Mouse (Mus musculus): ENCODE results near the gene Scn4a. TPM values are rescaled to one million over a fixed set of nuclear protein-coding genes. Genes with fewer than 3 reads are reported as not detected.

Scn4a gene
- polyA plus RNA-seq, 1 experiment from 2014 or later: not detected

DNA sequence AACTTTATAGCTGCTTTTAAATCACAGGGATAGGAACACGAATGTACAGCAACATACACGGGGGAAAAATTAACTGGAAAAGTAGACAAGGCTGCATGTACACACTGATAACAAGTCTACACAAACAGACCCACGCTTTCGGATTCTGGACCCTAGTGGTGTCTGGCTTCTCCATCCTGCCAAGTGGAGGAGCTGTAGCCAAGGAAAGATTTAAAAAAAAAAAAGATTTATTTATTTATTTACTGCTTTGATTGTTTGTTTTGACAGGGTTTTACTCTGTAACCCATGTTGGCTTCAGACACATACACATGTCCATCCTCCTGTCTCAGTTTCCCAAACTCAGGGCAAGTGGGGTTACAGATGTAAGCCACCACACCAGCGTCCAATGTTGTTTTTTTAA, 45.7 kb downstream of the Scn4a start:
- Histone ChIP-seq H3K4me1 (no peaks in the 10 kb centered on the region), H3K27ac (no peak overlapping the region), H3K9me3 (replicated peaks) (no peaks in the 10 kb centered on the region), H3K4me3 (no peak overlapping the region), H3K4me2 (no peak overlapping the region), H3K27me3 (no peaks in the 10 kb centered on the region), H3K9ac (no peak overlapping the region), H3K36me3 (ENCODE audit: poor library complexity, severe bottlenecking) (no peaks in the 10 kb centered on the region)
- WGBS: 81% methylated on average over 5 of the region's 5 CpGs
- ATAC-seq: no peak

DNA sequence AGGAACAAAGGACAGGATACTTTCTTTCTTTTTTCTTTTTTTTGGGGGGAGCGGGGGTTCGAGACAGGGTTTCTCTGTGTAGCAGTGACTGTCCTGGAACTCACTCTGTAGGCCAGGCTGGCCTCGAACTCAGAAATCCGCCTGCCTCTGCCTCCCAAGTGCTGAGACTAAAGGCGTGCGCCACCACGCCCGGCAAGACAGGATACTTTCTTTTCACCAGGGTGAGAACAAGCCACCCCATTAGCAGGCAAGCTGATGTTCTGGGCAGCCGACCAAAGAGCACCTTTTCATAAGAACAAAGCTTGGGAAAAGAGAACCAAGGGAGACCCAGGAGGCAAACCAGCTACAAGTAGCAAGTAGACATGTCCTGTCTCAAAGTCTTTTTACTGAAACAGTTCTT, 46.3 kb downstream of the Scn4a start:
- Histone ChIP-seq H3K9ac (no peak overlapping the region), H3K27ac (no peak overlapping the region), H3K4me3 (no peak overlapping the region), H3K4me2 (no peak overlapping the region), H3K4me1 (no peaks in the 10 kb centered on the region), H3K9me3 (replicated peaks) (no peaks in the 10 kb centered on the region), H3K36me3 (ENCODE audit: poor library complexity, severe bottlenecking) (no peaks in the 10 kb centered on the region), H3K27me3 (no peaks in the 10 kb centered on the region)
- WGBS: 77% methylated on average over 9 of the region's 9 CpGs
- no peak for ATAC-seq

DNA sequence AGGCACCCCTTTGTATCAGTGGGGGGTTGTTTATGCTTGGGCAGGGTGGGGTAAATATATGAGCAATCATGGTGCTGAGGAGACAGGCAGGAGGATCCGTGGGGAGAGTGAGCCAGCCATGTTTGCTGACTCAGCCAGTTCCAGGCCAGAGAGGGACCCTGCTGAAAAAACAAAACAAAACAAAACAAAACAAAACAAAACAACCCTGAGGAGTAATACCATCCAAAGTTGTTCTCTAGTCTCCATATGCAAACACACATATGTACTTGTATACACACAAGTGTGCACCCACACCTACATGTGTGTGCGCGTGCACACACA, 47.1 kb downstream of the Scn4a start:
- H3K9ac ChIP-seq: no peak overlapping the region
- H3K27me3 ChIP-seq: no peaks in the 10 kb centered on the region
- 92% methylated on average over 3 of the region's 3 CpGs for WGBS
- ATAC-seq: no peak
- no peaks in the 10 kb centered on the region for H3K36me3 ChIP-seq (ENCODE audit: poor library complexity, severe bottlenecking)
- H3K27ac ChIP-seq: no peak overlapping the region
- no peak overlapping the region for H3K4me2 ChIP-seq
- no peak overlapping the region for H3K4me3 ChIP-seq
- no peaks in the 10 kb centered on the region for H3K4me1 ChIP-seq
- no peaks in the 10 kb centered on the region for H3K9me3 ChIP-seq (replicated peaks)

DNA sequence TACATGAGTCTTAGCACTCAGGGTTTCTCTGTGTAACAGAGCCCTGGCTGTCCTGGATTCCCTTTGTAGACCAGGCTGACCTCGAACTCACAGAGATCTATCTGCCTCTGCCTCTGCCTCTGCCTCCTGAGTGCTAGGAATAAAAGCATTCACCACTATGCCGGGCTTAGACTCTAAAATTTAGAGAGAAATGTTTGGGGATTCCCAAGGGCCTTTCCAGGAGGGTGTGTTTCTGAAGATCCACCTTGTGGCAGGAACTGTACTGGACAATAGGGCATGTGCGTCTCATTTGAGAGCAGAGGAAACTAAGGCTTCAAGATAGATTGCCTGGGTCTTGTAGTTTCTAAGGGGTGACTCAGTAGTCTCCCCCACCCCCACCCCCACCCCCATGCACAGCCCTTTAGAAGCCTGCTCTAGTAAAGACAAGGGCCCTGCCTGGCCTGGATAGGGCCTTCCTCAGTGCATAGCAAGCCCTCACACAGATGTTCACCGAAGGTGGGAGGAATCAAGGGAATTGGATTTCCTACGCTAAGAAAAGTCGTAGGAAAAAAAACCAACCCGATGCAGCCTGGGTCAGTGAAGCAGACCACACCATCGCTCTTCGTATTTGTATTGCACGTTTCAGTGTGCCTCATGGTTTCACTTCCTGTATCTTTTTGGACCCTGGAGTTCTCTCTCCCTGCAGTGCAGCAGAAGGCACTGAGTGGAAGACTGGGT, 47.6 kb downstream of the Scn4a start:
- no peak overlapping the region for H3K4me3 ChIP-seq
- 86% methylated on average over 10 of the region's 10 CpGs for WGBS
- H3K4me1 ChIP-seq: no peaks in the 10 kb centered on the region
- no peaks in the 10 kb centered on the region for H3K36me3 ChIP-seq (ENCODE audit: poor library complexity, severe bottlenecking)
- no peaks in the 10 kb centered on the region for H3K9me3 ChIP-seq (replicated peaks)
- H3K4me2 ChIP-seq: no peak overlapping the region
- no peak for ATAC-seq
- H3K27me3 ChIP-seq: no peaks in the 10 kb centered on the region
- H3K9ac ChIP-seq: no peak overlapping the region
- H3K27ac ChIP-seq: no peak overlapping the region

DNA sequence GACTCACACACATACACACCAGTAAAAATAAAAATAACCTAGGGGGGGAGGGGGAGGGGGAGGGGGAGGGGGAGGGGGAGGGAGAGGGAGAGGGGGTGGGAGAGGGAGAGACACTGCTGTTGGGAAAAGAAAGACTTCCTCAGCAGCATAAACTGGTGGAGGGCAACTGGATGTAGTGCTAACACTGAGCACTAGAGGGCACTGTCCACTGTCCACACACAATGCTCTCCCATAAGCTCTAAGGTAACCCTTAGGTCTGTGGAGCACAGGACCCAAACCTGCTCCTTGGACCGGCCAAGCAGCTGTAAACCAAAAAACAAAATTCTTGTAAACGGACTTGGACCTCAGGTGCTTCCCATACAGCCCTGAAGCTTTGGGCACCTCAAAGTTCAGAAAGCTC, 50.5 kb downstream of the Scn4a start:
- H3K4me1 ChIP-seq: no peaks in the 10 kb centered on the region
- 0 out of 2 replicates have a peak, but pooled peaks have one; percentile 53 for ATAC-seq

DNA sequence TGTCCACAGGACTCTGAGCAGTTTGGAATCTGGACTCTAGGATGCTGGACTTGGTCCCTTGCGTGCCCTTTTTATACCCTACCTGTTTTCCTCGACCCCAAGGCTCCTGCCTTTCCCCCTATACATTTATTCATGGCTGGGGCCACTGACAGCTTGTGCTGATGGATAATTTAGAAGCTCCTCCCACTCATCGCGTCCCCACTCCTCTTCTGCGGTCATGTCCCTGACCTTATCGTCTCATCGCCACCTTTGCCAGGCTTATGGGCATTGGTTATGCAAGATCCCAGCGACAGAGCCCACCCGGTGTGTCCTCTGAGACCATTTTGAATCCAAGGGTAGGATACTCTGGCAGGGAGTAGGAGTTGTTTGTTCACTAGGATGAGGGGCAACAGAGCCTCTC, 51.3 kb downstream of the Scn4a start, which contains the start of gene Gh:
TSS of gene Gh (minus strand) at position 101 of the 400 bp plus-strand sequence.
- Histone ChIP-seq H3K4me2 (no peak within 1 kb of the TSS), H3K4me3 (no peak within 1 kb of the TSS), H3K27me3 (no peaks in the 10 kb centered on the region), H3K9ac (no peak within 1 kb of the TSS), H3K9me3 (replicated peaks) (no peaks in the 10 kb centered on the region), H3K27ac (no peak within 1 kb of the TSS), H3K4me1 (no peaks in the 10 kb centered on the region), H3K36me3 (ENCODE audit: poor library complexity, severe bottlenecking) (no peaks in the 10 kb centered on the region)
- WGBS: 87% methylated on average over 9 of the region's 9 CpGs
- no peak for ATAC-seq

More for the DNA sequence above, 50.5 kb downstream of the Scn4a start:
- H3K9me3 ChIP-seq (replicated peaks): no peaks in the 10 kb centered on the region
- no peaks in the 10 kb centered on the region for H3K36me3 ChIP-seq (ENCODE audit: poor library complexity, severe bottlenecking)
- H3K27me3 ChIP-seq: no peaks in the 10 kb centered on the region
- no peak overlapping the region for H3K4me2 ChIP-seq
- H3K27ac ChIP-seq: no peak overlapping the region
- H3K4me3 ChIP-seq: no peak overlapping the region
- 21% methylated on average over 2 of the region's 2 CpGs for WGBS
- no peak overlapping the region for H3K9ac ChIP-seq

DNA sequence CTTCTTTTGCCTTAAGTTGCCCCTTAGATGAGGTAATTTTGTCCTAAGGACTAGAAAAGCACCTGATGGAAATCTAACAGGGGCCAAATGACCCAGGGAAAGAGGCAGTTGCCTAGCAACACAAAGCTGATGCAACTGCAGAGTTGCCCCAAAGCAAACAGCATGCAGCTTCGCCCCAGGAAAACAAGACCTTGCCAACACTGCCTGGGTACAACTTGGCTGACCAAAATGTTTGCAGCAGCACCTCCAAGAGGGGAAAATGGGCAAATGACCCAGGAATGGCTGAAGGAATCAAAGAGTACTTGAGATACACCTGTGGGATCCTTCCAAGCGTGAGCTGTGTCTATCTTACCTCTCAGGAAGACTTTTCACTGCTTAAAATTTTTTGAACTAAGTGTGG, 61.2 kb downstream of the Scn4a start:
- ATAC-seq: no peak
- no peak overlapping the region for H3K9ac ChIP-seq
- H3K9me3 ChIP-seq (replicated peaks): no peaks in the 10 kb centered on the region
- no peak overlapping the region for H3K27ac ChIP-seq
- 83% methylated on average over 2 of the region's 2 CpGs for WGBS
- H3K4me2 ChIP-seq: no peak overlapping the region
- no peaks in the 10 kb centered on the region for H3K36me3 ChIP-seq (ENCODE audit: poor library complexity, severe bottlenecking)
- no peak overlapping the region for H3K4me3 ChIP-seq
- peaks cover 6% of the 10 kb centered on the region for H3K4me1 ChIP-seq
- no peaks in the 10 kb centered on the region for H3K27me3 ChIP-seq

DNA sequence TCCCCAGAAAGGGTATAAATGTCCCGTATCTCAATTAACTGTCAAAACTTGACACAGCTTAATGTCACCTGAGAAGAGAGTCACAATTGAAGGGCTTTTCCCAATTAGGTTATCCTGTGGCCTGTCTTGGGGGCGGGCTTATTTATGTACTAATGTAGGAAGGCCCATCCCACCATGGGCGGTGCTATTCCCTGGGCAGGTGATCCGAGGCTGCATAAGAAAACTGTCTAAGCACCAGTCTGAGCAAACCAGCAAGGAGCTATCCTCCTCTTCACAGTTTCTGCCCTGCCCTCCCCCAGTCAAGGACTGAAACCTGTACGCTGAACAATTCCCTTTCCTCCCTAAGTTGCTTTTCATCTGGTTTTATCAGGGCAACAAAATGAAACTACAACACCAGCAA, 62.7 kb downstream of the Scn4a start:
- Histone ChIP-seq H3K27ac (no peak overlapping the region), H3K36me3 (ENCODE audit: poor library complexity, severe bottlenecking) (no peaks in the 10 kb centered on the region), H3K9me3 (replicated peaks) (no peaks in the 10 kb centered on the region), H3K4me1 (peaks cover 9% of the 10 kb centered on the region), H3K4me2 (no peak overlapping the region), H3K9ac (no peak overlapping the region), H3K4me3 (no peak overlapping the region), H3K27me3 (no peaks in the 10 kb centered on the region)
- ATAC-seq: no peak
- 89% methylated on average over 5 of the region's 5 CpGs for WGBS

DNA sequence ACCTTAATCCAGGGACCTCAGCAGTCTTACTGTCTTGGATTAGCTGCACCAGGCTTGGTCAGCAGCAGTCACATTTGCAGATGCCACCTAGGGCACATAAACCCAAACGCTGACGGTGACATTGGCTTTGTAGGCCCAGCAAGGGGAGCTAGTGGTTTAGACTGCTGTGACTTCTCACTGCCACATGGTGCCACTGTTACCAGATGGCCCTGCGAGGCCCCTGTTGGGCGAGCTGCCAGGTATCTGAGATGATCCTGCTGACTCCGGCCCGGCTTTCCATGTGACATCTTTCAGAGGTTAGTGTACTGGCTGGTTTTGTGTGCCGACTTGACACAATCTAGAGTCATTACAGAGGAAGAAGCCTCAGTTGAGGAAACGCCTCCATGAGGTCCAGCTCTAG, 63.7 kb downstream of the Scn4a start:
- 65% methylated on average over 8 of the region's 8 CpGs for WGBS
- ATAC-seq: no peak

DNA sequence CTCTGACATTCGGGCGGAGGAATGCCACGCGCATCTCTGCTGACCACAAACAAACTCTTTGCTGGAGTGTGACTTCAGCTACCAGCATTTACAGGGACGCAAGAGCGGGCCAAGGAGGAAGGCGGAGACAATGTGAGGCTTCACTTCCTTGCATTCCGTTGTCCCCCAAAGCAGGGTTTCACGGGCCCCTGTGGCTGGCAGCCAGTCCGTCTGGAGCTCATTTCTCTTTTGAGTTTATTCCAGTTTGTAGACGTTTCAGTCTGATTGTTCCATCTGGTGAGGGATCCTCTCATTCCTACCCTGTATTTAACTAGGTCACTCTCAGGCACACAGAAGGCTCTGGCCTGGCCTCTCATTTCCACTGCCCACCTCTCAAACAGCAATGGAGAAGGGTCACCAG, 66.1 kb downstream of the Scn4a start:
- Histone ChIP-seq H3K4me3 (no peak overlapping the region), H3K36me3 (ENCODE audit: poor library complexity, severe bottlenecking) (no peaks in the 10 kb centered on the region), H3K27ac (no peak overlapping the region), H3K27me3 (no peaks in the 10 kb centered on the region), H3K4me2 (no peak overlapping the region), H3K9me3 (replicated peaks) (no peaks in the 10 kb centered on the region), H3K9ac (0 out of 2 replicates have a peak overlapping the region, but pooled peaks have one; percentile 21), H3K4me1 (peaks cover 9% of the 10 kb centered on the region)
- WGBS: 68% methylated on average over 11 of the region's 11 CpGs
- ATAC-seq: no peak

More for the DNA sequence above, 63.7 kb downstream of the Scn4a start:
- Histone ChIP-seq H3K36me3 (ENCODE audit: poor library complexity, severe bottlenecking) (no peaks in the 10 kb centered on the region), H3K9me3 (replicated peaks) (no peaks in the 10 kb centered on the region), H3K27ac (no peak overlapping the region), H3K9ac (no peak overlapping the region), H3K4me2 (no peak overlapping the region), H3K27me3 (no peaks in the 10 kb centered on the region), H3K4me3 (no peak overlapping the region), H3K4me1 (peaks cover 9% of the 10 kb centered on the region)

DNA sequence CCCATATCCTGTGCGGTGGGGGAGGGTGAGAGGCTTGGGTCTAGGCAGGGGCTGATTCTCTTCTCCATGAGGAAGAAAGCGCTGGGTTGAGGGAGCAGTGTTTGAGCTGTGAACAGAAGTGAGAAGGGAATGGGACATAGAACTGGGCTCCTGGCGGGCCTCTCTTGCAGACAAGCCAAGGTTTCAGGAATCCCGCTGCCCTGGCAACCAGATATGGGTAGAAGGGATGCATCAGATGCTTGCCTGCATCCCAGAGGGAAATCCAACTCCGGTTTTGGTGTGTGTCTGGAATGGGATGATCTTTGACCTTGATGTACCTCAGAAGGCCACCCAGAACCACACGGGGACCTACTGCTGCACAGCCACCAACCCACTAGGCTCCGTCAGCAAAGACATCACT, 66.9 kb downstream of the Scn4a start:
- Histone ChIP-seq H3K4me1 (peaks cover 9% of the 10 kb centered on the region), H3K9ac (no peak overlapping the region), H3K27me3 (no peaks in the 10 kb centered on the region), H3K4me3 (no peak overlapping the region), H3K36me3 (ENCODE audit: poor library complexity, severe bottlenecking) (no peaks in the 10 kb centered on the region), H3K9me3 (replicated peaks) (no peaks in the 10 kb centered on the region), H3K4me2 (no peak overlapping the region), H3K27ac (no peak overlapping the region)
- 93% methylated on average over 7 of the region's 7 CpGs for WGBS
- no peak for ATAC-seq

DNA sequence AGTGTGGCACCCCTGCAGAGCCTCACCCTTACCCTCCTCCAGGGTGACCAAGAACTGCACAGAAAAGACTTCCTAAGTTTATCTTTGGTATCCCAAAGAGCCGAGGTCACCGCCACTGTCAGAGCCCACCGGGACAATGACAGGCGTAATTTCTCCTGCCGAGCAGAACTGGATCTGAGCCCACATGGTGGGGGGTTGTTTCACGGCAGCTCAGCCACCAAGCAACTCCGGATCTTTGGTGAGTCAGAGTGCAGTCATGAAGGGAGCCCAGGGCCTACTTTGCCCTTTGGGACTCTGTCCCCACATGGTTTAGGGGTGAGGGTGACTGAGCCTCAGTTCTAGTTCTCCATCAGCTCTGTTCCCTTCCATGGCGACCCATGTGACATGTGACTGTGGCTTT, 69.0 kb downstream of the Scn4a start:
- no peak for ATAC-seq
- Histone ChIP-seq H3K9ac (no peak overlapping the region), H3K36me3 (ENCODE audit: poor library complexity, severe bottlenecking) (no peaks in the 10 kb centered on the region), H3K9me3 (replicated peaks) (no peaks in the 10 kb centered on the region), H3K27me3 (no peaks in the 10 kb centered on the region), H3K27ac (no peak overlapping the region), H3K4me1 (peaks cover 9% of the 10 kb centered on the region), H3K4me3 (no peak overlapping the region), H3K4me2 (no peak overlapping the region)
- 76% methylated on average over 8 of the region's 8 CpGs for WGBS

DNA sequence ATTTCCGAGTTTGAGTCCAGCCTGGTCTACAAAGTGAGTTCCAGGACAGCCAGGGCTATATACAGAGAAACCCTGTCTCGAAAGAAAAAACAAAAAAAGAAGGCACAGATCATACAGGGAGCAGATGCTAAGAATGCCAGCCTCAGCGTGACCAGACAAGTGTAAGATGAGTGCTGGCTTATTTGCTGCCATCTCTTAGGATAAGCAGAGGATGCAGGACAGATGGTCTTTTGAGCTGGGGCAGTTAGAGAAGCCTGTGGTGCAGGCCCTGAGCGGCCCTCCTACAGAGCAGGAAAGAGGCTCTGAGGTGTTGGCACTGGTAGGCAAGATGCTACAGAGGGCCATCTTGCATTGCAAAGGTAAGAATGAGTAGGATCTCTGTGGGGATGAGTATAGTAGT, 69.7 kb downstream of the Scn4a start:
- Histone ChIP-seq H3K36me3 (ENCODE audit: poor library complexity, severe bottlenecking) (no peaks in the 10 kb centered on the region), H3K4me2 (no peak overlapping the region), H3K27me3 (no peaks in the 10 kb centered on the region), H3K9me3 (replicated peaks) (no peaks in the 10 kb centered on the region), H3K4me1 (peaks cover 9% of the 10 kb centered on the region), H3K27ac (no peak overlapping the region), H3K9ac (no peak overlapping the region), H3K4me3 (no peak overlapping the region)
- ATAC-seq: no peak
- WGBS: 81% methylated on average over 4 of the region's 4 CpGs

Data from forebrain, embryonic 13.5 days (tissue).